In the genomic region with DNA sequence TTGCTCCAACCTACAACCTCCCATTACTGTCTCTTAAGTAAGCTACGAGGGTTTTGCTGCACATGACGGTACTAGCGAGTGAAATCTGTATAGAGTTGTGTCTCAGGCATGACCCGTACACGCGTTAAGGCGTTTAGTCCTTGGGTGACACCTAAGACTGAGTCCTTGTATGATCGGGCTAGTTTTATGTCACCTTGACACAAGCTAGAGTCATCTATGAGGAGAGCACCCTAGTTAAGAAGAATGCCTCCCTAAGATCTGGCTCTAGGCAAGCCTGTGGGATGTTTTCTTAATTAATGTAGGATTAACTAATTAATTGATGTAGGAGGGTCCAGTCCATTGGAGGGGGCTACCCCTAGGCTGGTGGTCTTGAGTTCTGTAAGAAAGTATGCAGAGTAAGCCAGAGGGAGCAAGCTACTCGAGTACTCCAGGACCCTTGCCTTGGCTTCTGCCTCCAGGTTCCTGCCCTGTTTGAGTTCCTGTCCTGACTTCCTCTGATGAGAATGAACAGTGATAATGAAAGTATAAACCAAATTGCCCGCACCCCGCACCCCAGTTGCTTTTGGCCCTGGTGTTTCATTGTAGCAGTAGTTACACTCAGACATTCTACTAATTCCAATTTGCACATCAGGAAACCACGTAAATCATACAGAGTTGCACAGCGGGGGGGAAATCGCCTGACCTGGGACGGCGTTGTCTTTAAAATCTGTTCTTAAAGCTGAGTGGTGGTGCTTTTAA, we compare ENCODE assay signal across 8 mouse cellular contexts. TPM values are rescaled to one million over a fixed set of nuclear protein-coding genes. Genes with fewer than 3 reads are reported as not detected.
DNase-seq lines count a peak whose midpoint lies in the region; ATAC-seq lines count a peak whose summit lies in the region.

No protein-coding gene starts in this region.

- H3K9me3 ChIP-seq in hindbrain, embryonic 11.5 days (ENCODE audit: control insufficient read depth, low read length), result no peaks in the 10 kb centered on the region
- no peaks in the 10 kb centered on the region for H3K9me3 ChIP-seq in limb, embryonic 12.5 days
- no peaks in the 10 kb centered on the region for H3K9me3 ChIP-seq in midbrain, embryonic 12.5 days

- DNase-seq in layer of hippocampus, adult 11-12 months (ENCODE audit: low spot score), result peak; percentile 22
- DNase-seq in layer of hippocampus, adult 8-10 months (ENCODE audit: low spot score in 2 of 2), result no peak
- peak; percentile 21 to 34 for DNase-seq in adrenal gland, postnatal 36 days
- peak; percentile 50 for DNase-seq in hindbrain, embryonic 11.5 days (ENCODE audit: low spot score)
- peak; percentile 35 for DNase-seq in thymus, postnatal 0 days (ENCODE audit: low spot score)

- H3K27me3 ChIP-seq in hindbrain, embryonic 11.5 days (ENCODE audit: control insufficient read depth, insufficient read depth, low read length), result no peaks in the 10 kb centered on the region
- H3K27me3 ChIP-seq in limb, embryonic 12.5 days, result no peaks in the 10 kb centered on the region
- no peaks in the 10 kb centered on the region for H3K27me3 ChIP-seq in midbrain, embryonic 12.5 days

- no peaks in the 10 kb centered on the region for H3K36me3 ChIP-seq in hindbrain, embryonic 11.5 days (ENCODE audit: control insufficient read depth, insufficient read depth, low read length)
- H3K36me3 ChIP-seq in limb, embryonic 12.5 days, result peaks cover 4% of the 10 kb centered on the region; the same call in 1 of the 2 replicates
- no peaks in the 10 kb centered on the region for H3K36me3 ChIP-seq in midbrain, embryonic 12.5 days

- peak; percentile 60 for ATAC-seq in erythroblast, adult 5-6 weeks (replicated peaks; ENCODE audit: low FRiP score, poor library complexity, severe bottlenecking)
- peak; percentile 29 for ATAC-seq in hindbrain, embryonic 11.5 days (ENCODE audit: low FRiP score)
- 0 out of 2 replicates have a peak, but pooled peaks have one; percentile 32 for ATAC-seq in limb, embryonic 12.5 days (ENCODE audit: insufficient number of reproducible peaks, insufficient read depth, low FRiP score, low TSS enrichment, low read depth)
- ATAC-seq in midbrain, embryonic 12.5 days (ENCODE audit: low FRiP score, low read depth), result peak; percentile 50

- H3K27ac ChIP-seq in hindbrain, embryonic 11.5 days (ENCODE audit: low read depth, low read length), result no peak overlapping the region
- H3K27ac ChIP-seq in limb, embryonic 12.5 days, result no peak overlapping the region
- no peak overlapping the region for H3K27ac ChIP-seq in midbrain, embryonic 12.5 days (replicated peaks)

- H3K4me2 ChIP-seq in hindbrain, embryonic 11.5 days (replicated peaks; ENCODE audit: low read depth, low read length), result peak overlapping the region; percentile 33
- peak overlapping the region; percentile 81 for H3K4me2 ChIP-seq in limb, embryonic 12.5 days
- peak overlapping the region; percentile 71 for H3K4me2 ChIP-seq in midbrain, embryonic 12.5 days (replicated peaks)

- no peak overlapping the region; the same call in 1 of the 2 replicates for H3K9ac ChIP-seq in hindbrain, embryonic 11.5 days (ENCODE audit: low read depth, low read length)
- no peak overlapping the region; the same call in 1 of the 2 replicates for H3K9ac ChIP-seq in limb, embryonic 12.5 days (replicated peaks)
- H3K9ac ChIP-seq in midbrain, embryonic 12.5 days (replicated peaks), result no peak overlapping the region

- 0 out of 2 replicates have a peak, but pooled peaks cover 5% of the 10 kb centered on the region for H3K4me1 ChIP-seq in hindbrain, embryonic 11.5 days (replicated peaks; ENCODE audit: control insufficient read depth, insufficient read depth, low read length)
- peaks cover 17% of the 10 kb centered on the region for H3K4me1 ChIP-seq in limb, embryonic 12.5 days (replicated peaks)
- H3K4me1 ChIP-seq in midbrain, embryonic 12.5 days, result peaks cover 19% of the 10 kb centered on the region

- WGBS in hindbrain, embryonic 11.5 days, result 24% methylated on average over 16 of the region's 16 CpGs
- WGBS in limb, embryonic 12.5 days, result 21% methylated on average over 16 of the region's 16 CpGs
- 20% methylated on average over 16 of the region's 16 CpGs for WGBS in midbrain, embryonic 12.5 days

- peak overlapping the region; percentile 98 for H3K4me3 ChIP-seq in hindbrain, embryonic 11.5 days (ENCODE audit: low read depth, low read length)
- peak overlapping the region; percentile 100 for H3K4me3 ChIP-seq in limb, embryonic 12.5 days (replicated peaks)
- H3K4me3 ChIP-seq in midbrain, embryonic 12.5 days, result peak overlapping the region; percentile 31

RNA-seq across cellular contexts. Expression of gene Bod1l, which starts 0.9 kb away (rescaled TPM):
- 10 to 100 TPM; 36.6 to 39.2 (median 38.4) TPM for total RNA-seq in layer of hippocampus, adult 8-10 months (2022)
- total RNA-seq in adrenal gland, postnatal 36 days (2021), result 10 to 100 TPM; 33.7 to 39.2 TPM
- total RNA-seq in erythroblast, adult 5-6 weeks (2015; ENCODE audit: low replicate concordance), result 11.9 and 15.0 TPM in 2 replicates
- 17.4 and 20.9 TPM in 2 replicates for total RNA-seq in erythroblast, adult 5-6 weeks (2017; ENCODE audit: low replicate concordance)
- polyA plus RNA-seq in hindbrain, embryonic 11.5 days (2014; fragmentation: Nextera tagmentation; extraction: Ambion mirVana), result 27.1 and 27.8 TPM in 2 replicates
- 29.5 and 29.9 TPM in 2 replicates for polyA plus RNA-seq in limb, embryonic 12.5 days (2016; fragmentation: Nextera tagmentation; extraction: Ambion mirVana)
- polyA plus RNA-seq in midbrain, embryonic 12.5 days (2016; fragmentation: Nextera tagmentation; extraction: Ambion mirVana), result 28.7 and 32.2 TPM in 2 replicates
- polyA plus RNA-seq in thymus, postnatal 0 days (2015; fragmentation: Nextera tagmentation; extraction: Ambion mirVana), result 25.6 and 31.8 TPM in 2 replicates

Comparison
In these comparisons a context has a peak if more than half of its experiments do, and no peak if none do; other contexts are left out.
1. DNase-seq: peak in layer of hippocampus, adult 11-12 months (single experiment), adrenal gland, postnatal 36 days (2 of 2), hindbrain, embryonic 11.5 days (single experiment) and thymus, postnatal 0 days (single experiment); none in layer of hippocampus, adult 8-10 months (0 of 2).
2. H3K4me3 ChIP-seq: peak in every context shown above with its lines; median percentile 100 in limb, embryonic 12.5 days; 98 in hindbrain, embryonic 11.5 days; 31 in midbrain, embryonic 12.5 days.
3. Peak in every context shown above with its lines, with median percentiles within 50 percentile points of each other: ATAC-seq and H3K4me2 ChIP-seq.